Mouse (Mus musculus) heart, adult 9 months (tissue): ENCODE data around the gene Smarcb1.
A peak's percentile ranks its signal among the peaks of the same experiment; 100 is the strongest.

Source experiments
- DNase-seq, 2 experiments: peaks; one replicate each; pipeline ENCODE4 v3.0.0; 2022; ENCODE audit warnings: low spot score in 2 of 2

Gene Smarcb1

GRCm38 (mm10) chr10:75934991-75935390 lies 13.6 kb upstream of the Smarcb1 start:
- no peak for DNase-seq

DNA sequence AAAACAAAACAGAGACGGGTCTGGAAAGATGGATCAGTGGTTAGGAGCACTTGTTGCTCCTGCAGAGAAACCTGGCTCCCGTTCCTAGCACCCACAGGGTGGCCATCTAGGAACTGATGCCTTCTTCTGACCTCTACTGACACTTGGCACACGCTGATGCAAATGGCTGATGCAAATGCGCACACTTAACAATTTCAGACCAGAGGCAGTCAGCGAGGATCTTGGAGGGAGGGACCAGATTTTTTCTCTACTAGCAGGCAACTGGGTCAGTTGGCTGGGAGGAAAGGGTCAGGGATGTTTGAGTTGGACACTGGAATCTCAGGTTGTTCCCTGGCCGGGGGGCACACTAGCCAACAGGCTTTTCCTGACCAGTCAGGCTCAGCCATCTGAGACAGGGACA lies 11.5 kb upstream of the Smarcb1 start, which contains the start of gene Chchd10:
Gene Chchd10, plus strand, starts transcription at position 240 of the 400 bp plus-strand sequence.
- no peak for DNase-seq

- peak; percentile 47 to 57 for DNase-seq
Observed at GRCm38 (mm10) chr10:75932081-75932678, 10.8 kb upstream of the Smarcb1 start.

GRCm38 (mm10) chr10:75931311-75931710 lies 9.9 kb upstream of the Smarcb1 start:
- no peak for DNase-seq

GRCm38 (mm10) chr10:75930304-75930703 lies 8.9 kb upstream of the Smarcb1 start:
- no peak for DNase-seq

- DNase-seq = no peak
Observed at GRCm38 (mm10) chr10:75926396-75926795, 5.0 kb upstream of the Smarcb1 start.

DNA sequence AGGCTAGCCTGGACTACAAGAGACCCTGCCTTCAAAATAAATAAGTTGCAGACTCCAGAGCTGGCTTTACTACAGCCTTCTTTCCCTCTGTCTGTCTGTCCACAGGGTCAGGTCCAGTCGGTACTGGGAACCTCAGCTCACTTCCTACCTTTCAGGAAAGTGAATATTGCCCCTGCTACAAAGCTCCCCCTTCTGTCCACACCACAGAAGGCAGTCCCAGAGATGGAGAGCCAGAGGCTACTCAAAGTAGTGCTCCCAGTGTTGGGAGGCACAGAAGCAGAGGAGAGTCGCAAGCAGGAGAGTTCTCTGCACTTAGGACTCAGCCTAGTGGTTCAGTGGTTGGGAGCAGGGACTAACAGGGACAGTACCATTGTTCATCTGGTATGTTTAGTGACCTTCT lies 2.9 kb upstream of the Smarcb1 start:
- DNase-seq = no peak

GRCm38 (mm10) chr10:75921726-75922560 lies 526 bp upstream of the Smarcb1 start:
- DNase-seq = no peak

GRCm38 (mm10) chr10:75919026-75919425 lies 2.4 kb downstream of the Smarcb1 start:
- no peak for DNase-seq

- no peak for DNase-seq
Observed at GRCm38 (mm10) chr10:75916840-75917239, 4.6 kb downstream of the Smarcb1 start.

GRCm38 (mm10) chr10:75915557-75915956 lies 5.9 kb downstream of the Smarcb1 start:
- no peak for DNase-seq

GRCm38 (mm10) chr10:75913013-75913589 lies 8.3 kb downstream of the Smarcb1 start:
- no peak for DNase-seq

DNA sequence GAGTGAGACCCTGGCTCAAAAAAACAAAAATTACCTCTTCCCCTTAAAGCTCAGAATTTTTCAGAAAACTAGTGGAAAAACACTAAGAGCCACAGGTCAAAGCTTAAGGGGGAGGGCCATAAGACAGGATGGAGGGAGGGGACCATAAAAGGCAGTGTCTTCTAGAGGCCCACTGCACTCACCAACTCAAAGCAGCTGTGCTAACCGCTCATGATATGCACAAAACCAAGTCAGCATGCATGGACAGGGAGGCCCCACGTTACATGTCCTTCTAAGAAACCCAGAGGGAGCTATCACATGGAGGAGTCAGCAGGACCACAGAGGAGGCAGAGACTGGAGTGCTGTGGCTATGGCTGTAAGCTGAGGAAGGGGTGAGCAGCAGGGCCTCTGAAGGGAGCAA lies 10.7 kb downstream of the Smarcb1 start:
- no peak for DNase-seq

DNA sequence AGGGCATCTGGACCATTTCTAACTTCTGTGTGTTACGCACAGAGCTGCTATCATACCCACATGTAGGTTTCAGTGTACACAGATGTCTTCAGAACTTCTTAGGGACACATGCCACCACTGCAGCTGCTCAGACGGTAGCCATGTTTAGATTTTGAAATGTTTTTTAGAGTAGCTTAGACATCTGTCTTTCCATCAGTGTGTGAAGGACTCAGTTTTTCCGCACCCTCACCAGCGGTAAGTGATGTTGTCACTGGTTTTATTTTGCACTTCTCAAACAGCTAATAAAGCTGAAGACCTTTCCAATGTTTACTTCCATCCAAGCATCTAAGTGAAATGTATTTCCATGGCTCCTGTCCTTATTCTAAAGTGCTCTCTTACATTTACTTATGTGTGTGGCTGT lies 14.5 kb downstream of the Smarcb1 start:
- no peak for DNase-seq

DNA sequence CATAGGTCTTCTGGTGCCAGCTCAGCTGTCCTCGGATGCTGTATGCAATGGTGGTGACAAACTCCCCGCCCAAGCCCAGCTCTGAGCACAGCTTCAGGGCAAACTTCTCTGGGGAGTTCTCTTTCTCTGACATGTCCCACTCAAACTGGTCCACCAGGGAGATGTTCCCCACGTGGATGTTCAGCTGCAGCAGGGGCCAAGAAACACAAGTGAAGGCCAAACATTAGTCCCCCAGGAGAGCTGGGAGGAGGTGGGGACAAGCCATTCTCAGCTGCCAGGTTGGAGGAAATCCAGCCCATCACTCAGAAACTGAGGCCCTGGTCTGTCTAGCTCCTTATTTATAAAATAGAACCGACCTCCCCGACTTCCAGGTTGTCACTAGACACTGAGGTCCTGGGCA lies 17.0 kb downstream of the Smarcb1 start:
- peak; percentile 25 to 31 for DNase-seq

GRCm38 (mm10) chr10:75898846-75899245 lies 22.6 kb downstream of the Smarcb1 start:
- peak; percentile 85 to 86 for DNase-seq

GRCm38 (mm10) chr10:75898039-75898564 lies 23.3 kb downstream of the Smarcb1 start:
- DNase-seq = no peak

DNA sequence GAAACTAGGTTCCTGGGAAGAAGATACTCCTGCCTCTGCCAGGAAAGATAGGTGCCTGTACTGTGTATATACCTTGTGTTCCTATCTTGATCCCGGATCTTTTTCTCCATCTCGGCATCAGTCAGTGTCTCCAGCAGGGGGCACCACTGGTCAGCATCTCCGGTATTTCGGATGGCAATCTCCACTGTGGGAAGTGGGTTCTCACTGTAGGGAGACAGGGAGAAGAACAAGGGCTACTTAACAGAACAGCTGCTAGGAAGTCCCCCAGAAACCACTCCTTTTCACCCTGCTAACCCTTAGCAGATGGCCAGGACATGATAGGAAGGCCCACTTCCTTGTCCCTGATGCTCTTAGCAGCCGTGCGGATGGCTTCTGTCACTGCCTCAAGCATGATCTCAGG lies 24.0 kb downstream of the Smarcb1 start:
- peak; percentile 42 to 52 for DNase-seq

GRCm38 (mm10) chr10:75896208-75896607 lies 25.2 kb downstream of the Smarcb1 start:
- no peak for DNase-seq

DNA sequence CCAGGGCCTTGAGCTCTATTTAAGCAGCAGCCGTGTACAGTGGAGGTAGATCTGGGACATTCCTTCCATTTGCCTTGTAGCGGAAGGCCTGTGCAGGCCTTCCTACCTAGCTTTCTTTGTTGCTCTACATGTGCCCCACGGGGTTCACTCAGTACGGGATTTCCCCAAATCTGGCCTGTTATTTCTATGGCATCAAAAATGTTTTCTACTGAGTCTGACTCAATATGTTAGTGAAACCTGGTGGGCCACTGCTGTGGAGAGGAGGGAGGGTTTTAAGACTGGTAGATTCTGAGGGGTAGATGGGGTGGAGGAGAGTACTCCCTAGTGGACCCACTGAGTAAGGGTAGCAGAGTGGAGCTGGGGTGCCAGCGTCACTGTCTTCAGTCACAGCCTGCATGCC lies 25.7 kb downstream of the Smarcb1 start:
- DNase-seq = no peak

DNA sequence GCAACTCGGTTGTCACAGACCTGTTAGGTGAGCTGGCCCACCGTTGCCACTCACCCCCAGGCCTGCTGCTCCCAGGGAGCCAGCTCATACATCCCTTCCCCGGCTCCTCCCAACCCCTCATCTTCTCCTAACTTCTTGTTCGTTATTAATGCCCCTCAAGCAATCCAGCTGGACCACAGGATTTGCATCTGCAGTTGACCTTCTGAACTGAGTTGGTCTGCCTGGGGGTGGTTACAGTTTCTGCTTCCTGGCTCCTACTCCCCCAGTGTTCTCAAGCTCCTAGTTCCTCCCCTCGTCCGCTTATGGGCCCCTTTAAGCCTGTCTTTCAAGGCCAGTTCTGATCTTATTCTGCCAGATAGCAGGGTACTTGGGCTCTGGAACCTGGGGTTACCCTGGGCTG lies 26.8 kb downstream of the Smarcb1 start:
- DNase-seq = no peak

DNA sequence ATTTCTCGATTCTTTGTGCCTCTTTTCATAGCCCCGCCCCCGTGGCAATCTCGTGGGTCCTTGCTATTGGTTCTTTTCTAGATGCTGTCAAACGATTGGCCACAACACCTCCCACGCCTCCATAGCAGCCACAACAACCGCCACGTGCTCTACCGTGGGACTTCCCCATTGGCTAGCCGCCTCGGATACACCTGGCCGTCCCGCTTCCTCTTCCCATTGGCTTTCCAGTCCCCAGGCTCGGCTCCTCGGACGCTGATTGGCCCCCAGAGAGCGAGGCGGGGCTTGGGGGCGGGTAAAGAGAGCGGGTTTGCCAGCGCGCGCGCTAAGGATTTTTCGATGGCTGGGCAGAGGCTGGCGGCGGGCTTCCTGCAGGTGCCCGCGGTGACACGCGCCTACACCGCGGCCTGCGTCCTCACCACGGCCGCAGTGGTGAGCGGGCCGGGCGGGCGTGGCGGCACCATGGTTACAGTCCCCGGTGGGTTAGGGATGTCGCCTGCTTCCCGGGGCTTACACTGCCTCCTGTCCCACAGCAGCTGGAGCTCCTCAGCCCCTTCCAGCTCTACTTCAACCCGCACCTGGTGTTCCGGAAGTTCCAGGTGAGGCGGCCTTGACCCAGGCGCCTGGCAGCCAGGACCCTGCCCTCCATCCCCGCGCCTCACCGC lies 28.2 kb downstream of the Smarcb1 start, which contains the start of gene Derl3:
Gene Derl3, plus strand, starts transcription at position 325 of the 662 bp plus-strand sequence.
- DNase-seq = peak; percentile 88 to 90
